In the genomic region with DNA sequence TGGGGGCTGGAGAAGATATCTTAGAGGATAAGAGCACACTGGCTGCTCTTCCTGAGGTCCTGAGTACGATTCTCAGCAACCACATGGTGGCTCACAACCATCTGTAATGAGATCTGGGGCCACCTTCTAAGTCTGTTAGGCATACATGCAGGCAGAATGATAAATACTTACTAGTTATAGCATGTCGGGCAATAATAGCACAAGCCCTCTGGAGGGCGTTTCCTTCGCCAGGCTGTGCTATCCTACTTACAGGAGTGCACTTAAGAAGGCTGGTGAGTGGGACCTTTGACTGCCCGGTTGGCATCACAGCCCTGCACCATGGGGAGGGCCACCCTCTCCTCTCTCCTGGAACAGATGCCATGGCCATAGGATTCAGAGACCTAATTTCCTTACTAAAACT, we compare ENCODE assay signal across 8 mouse cellular contexts.
DNase-seq lines count a peak whose midpoint lies in the region; ATAC-seq and TF ChIP-seq lines count a peak whose summit lies in the region.

No protein-coding gene starts in this region.

- TF ChIP-seq POLR2A in olfactory bulb, adult 2 months (IDR thresholded peaks at IDR 0.05; ENCODE audit: insufficient read depth, low read depth, low read length): no peak

- H3K27ac ChIP-seq in lung, embryonic 16.5 days (ENCODE audit: low read length): peak overlapping the region; percentile 98
- 0 out of 2 replicates have a peak overlapping the region, but pooled peaks have one; percentile 15 for H3K27ac ChIP-seq in olfactory bulb, adult 2 months (ENCODE audit: insufficient read depth, low read depth, low read length)

- H3K27me3 ChIP-seq in lung, embryonic 16.5 days (ENCODE audit: control insufficient read depth, insufficient read depth, low read depth, low read length): no peaks in the 10 kb centered on the region

- H3K36me3 ChIP-seq in lung, embryonic 16.5 days (ENCODE audit: control insufficient read depth, insufficient read depth, low read length): no peaks in the 10 kb centered on the region

- peak overlapping the region; percentile 95 for H3K9ac ChIP-seq in lung, embryonic 16.5 days (ENCODE audit: low read length)

- DNase-seq in urinary bladder, postnatal 14 days (ENCODE audit: low spot score): peak; percentile 41
- DNase-seq in urinary bladder, adult 2 months (ENCODE audit: low spot score): no peak
- peak; percentile 60 for DNase-seq in cerebellum, postnatal 14 days
- peak; percentile 24 for DNase-seq in heart, adult 8-10 months (ENCODE audit: low spot score)
- peak; percentile 64 for DNase-seq in kidney, adult 9 months
- no peak for DNase-seq in adrenal gland, adult (ENCODE audit: inconsistent age in 2 of 2, low spot score in 1 of 2)

- peak overlapping the region; percentile 86 for H3K4me3 ChIP-seq in lung, embryonic 16.5 days (ENCODE audit: low read length)
- H3K4me3 ChIP-seq in olfactory bulb, adult 2 months (ENCODE audit: insufficient read depth, low read depth, low read length): peak overlapping the region; percentile 93

- no peak for TF ChIP-seq CTCF in olfactory bulb, adult 2 months (IDR thresholded peaks at IDR 0.05; ENCODE audit: insufficient read depth, low read depth, low read length)

- ATAC-seq in lung, embryonic 16.5 days (ENCODE audit: low read depth): peak; percentile 26

- peak overlapping the region; percentile 81 for H3K4me2 ChIP-seq in lung, embryonic 16.5 days (ENCODE audit: low read depth, low read length)

- peaks cover 11% of the 10 kb centered on the region for H3K4me1 ChIP-seq in lung, embryonic 16.5 days (replicated peaks; ENCODE audit: control insufficient read depth, insufficient read depth, low read length)
- peaks cover 11% of the 10 kb centered on the region for H3K4me1 ChIP-seq in olfactory bulb, adult 2 months (ENCODE audit: control insufficient read depth, insufficient read depth, low read length)

- WGBS in lung, embryonic 16.5 days: 1% methylated on average over 5 of the region's 5 CpGs
- under 1% methylated on average over 5 of the region's 5 CpGs for WGBS in olfactory bulb, adult 2 months

- no peaks in the 10 kb centered on the region for H3K9me3 ChIP-seq in lung, embryonic 16.5 days (ENCODE audit: control insufficient read depth, low read length)

Comparison
In these comparisons a context has a peak if more than half of its experiments do, and no peak if none do; other contexts are left out.
1. DNase-seq: peak in urinary bladder, postnatal 14 days (single experiment), cerebellum, postnatal 14 days (2 of 2), heart, adult 8-10 months (single experiment) and kidney, adult 9 months (single experiment); none in urinary bladder, adult 2 months (single experiment) and adrenal gland, adult (0 of 2).